Mouse (Mus musculus): Measurements from ENCODE around the gene Por. TPM values are rescaled to one million over a fixed set of nuclear protein-coding genes. Genes with fewer than 3 reads are reported as not detected.

Por gene
- total RNA-seq, 4 experiments from 2014 or later: 93.4 to 111 (median 107) TPM

DNA sequence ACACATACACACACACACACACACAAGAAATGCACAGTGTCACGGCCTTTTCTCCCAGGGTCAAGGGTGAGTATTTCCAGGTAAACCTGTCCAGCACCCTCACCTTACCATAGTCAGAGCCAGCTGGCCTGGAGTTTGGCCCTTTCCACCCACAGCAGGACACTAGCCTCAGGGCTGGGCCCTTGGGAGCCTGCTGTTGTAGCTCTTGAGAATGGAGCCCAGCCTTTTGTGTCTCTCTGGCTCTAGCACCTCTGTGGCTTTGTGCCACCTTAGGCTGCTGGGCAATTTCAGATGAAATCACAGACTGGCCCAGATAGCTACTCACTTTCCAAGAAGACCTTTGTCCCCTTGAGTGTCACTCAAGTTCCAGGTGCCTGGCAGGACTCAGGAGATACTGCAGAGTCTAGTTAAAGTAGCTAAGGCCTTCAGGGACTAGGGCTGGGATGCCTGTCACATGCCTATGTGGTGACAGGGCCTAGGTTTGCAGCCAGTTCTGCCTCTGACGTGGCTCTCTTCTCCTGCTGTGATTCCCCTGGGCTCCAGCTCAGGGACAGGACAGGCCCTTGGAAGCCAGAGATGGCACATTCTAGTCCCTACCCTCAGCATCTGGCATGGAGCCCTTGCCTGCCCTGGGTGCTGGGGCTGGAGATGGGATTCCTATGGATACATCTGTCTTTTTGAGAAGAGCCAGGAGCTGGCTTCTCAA is 57.0 kb downstream of the Por start:
- DNase-seq (ENCODE audit: low spot score in 2 of 2): no peak

DNA sequence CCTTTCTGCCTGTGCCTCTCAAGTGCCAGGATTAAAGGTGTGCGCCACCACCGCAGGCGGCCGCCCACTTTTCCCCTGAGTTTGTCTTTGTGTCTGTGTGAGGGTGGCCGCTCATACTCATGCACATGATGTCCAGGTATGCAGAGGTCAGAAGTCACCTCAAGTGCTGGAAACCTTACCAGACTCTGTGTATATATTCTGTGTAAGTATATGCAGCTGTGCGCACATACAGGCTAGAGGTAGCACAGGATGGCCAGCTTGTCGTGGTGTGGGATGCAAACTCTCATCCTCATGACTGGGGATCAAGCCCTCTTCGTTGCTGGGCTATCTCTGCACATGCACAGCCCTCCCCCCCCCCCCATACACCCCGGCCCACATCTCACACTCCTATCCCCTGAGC is 58.0 kb downstream of the Por start:
- no peak for DNase-seq (ENCODE audit: low spot score in 2 of 2)

DNA sequence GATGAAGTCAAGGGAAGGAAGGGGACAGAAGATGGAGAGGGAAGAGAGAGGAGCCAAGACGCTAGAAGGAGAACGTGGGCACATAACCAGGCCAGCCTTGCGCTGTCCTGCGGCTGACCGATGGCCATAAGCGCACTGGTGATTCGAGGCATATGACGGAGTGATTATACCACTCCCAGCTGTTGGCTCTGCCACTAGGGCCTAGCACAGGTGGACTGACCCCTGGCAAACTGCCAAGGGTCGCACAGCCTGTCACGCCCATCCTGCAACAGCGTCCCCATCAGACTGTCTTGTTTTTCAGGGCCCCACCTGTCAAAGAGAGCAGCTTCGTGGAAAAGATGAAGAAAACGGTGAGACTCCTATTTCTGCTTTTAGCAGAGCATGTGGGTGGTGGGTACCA is 58.5 kb downstream of the Por start:
- no peak for DNase-seq (ENCODE audit: low spot score in 2 of 2)

DNA sequence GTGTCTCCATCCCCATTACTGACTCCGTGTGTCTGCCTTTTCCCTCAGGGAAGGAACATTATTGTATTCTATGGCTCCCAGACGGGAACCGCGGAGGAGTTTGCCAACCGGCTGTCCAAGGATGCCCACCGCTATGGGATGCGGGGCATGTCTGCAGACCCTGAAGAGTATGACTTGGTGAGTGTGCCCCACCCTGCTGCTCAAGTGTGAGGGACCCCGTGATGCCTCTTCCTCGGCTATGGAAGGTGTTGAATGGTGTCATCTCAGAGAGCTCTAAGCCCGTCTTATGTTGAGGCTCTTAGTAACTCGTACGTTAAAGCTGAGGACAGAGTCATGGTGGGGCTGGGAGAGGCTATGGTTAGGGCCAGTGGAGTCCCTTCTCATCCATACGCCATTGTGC is 59.5 kb downstream of the Por start:
- DNase-seq (ENCODE audit: low spot score in 2 of 2): no peak

DNA sequence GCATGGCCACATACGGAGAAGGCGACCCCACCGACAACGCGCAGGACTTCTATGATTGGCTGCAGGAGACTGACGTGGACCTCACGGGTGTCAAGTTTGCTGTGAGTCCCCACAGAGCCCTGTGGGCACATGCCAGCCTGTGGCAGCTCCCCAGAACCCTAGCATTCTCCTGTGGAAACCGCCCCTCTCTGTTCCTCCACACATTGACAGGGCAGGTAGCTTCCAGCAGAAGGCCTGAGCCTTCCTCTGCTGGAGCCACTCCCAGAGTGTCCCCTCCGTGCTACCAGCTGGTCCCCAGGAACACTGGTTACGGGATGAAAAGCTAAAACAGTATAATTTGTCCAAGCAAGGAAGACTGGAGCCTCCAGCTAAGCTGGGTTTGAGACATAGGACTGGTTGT is 60.4 kb downstream of the Por start:
- no peak for DNase-seq (ENCODE audit: low spot score in 2 of 2)

DNA sequence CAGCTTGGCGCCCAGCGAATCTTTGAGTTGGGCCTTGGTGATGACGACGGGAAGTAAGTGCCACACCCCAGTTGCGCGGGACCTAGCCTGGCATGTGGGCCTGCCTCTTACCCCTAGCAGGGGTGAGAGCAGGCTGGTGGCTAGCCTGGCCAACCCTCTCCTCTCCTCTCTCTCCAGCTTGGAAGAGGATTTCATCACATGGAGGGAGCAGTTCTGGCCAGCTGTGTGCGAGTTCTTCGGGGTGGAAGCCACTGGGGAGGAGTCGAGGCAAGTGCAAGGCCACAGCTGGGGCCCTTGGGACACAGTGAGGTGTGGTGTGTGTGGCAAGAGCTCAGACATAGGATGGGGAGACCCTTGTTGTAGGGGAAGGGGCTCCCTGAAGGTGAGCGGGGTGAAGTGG is 61.1 kb downstream of the Por start:
- no peak for DNase-seq (ENCODE audit: low spot score in 2 of 2)

DNA sequence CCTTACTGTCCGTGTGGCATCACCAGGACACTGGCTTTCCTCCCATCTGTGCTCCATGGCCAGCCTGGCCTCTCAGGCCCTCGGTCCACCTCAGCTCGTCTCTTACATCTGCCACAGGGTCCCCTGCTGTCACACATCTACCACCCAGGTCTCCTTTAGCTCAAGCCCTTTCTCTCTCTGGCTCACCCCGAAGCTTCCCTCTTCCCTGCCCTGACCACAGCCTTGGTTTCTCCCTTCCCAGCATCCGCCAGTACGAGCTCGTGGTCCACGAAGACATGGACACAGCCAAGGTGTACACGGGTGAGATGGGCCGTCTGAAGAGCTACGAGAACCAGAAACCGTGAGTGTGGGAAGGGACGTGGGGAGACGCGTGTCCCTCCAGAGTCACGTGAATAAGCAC is 61.5 kb downstream of the Por start:
- DNase-seq (ENCODE audit: low spot score in 2 of 2): no peak

DNA sequence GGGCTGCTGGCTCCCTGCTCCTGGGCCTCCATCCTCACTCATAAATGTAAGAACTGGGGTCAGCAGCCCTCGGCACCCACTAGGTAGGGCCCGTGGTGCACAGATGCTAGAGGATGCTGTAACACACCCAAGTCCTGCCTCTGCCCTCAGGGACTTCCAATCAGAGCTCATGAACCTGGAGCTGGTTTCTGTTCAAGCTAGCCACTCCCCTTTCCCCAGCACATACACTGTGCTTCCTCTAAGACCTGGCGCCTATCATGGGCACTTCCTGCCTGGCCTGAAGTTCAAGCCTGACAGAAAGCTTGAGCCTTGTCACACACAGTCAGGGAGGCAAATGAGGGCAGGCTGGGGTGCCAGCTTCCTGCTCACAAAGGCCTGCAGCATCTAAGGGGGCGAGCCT is 63.2 kb downstream of the Por start:
- no peak for DNase-seq (ENCODE audit: low spot score in 2 of 2)

DNA sequence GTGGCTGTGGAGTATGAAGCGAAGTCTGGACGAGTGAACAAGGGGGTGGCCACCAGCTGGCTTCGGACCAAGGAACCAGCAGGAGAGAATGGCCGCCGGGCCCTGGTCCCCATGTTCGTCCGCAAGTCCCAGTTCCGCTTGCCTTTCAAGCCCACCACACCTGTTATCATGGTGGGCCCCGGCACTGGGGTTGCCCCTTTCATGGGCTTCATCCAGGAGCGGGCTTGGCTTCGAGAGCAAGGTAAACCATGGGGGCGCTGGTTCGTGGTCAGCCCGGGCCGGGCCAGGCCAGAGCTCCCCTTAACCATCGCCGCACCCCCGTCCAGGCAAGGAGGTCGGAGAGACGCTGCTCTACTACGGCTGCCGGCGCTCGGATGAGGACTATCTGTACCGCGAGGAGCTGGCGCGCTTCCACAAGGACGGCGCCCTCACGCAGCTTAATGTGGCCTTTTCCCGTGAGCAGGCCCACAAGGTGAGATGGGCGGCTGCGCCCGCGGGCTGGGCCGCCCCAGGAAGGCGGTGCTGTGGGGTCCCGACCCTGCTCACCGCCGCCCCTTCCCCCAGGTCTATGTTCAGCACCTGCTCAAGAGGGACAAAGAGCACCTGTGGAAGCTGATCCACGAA is 64.3 kb downstream of the Por start:
- DNase-seq (ENCODE audit: low spot score in 2 of 2): no peak

DNA sequence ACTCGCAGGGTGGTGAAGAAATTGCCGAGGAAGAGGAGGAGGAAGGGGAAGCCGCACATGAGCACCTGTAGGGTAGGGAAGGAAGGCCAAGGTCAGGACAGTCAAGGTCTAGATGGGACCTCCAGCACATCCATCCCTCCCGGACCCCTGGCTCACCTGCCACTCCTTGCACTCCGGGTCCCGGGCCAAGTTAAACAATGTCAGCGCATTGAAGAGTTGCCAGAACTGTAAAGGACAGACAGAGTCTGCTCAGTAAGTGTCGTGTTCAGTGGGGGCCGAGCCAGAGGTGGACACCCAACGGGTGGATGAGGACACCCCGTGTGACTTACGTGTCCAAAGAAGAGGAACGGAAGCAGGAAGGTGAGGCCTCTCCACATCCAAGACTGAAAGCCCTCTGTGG is 65.9 kb downstream of the Por start:
- DNase-seq (ENCODE audit: low spot score in 2 of 2): no peak

DNA sequence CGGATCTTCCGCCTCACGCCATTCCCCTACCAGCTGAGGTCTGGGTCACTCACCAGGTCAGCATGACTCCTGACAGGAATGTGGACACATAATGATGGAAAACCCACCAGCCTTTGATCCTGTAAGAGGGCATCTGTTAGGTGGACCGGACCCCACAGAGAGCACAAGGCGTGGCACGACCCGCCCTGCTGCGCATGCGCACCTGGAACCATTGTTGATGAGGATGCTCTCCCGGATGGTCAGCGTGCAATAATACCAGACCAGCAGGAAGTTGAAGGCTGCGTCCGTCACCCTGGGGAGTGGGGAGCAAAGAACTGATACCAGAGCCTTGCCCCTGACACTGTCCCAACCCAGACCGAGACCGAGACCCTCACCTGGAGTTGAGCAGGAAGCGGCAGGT is 66.7 kb downstream of the Por start:
- DNase-seq (ENCODE audit: low spot score in 2 of 2): no peak

DNA sequence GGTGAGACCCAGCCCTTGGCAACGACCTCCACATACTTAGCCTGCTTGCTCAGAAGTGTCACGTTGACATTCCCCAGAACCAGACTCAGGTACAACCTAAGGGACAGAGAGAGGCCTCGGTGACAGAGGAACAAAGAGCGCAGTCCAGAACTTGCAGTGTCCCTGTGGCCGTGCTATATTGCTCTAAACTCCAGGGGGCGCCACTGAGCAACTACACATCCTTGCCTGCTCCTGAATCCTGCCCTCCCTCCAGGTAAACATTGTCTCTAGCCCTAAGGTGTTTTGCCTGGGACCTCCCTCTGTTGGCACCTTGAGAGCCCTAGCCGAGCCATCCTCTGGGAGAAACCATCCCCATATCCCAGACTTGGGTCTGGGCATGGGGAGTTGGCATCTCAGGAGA is 67.3 kb downstream of the Por start:
- DNase-seq (ENCODE audit: low spot score in 2 of 2): no peak

DNA sequence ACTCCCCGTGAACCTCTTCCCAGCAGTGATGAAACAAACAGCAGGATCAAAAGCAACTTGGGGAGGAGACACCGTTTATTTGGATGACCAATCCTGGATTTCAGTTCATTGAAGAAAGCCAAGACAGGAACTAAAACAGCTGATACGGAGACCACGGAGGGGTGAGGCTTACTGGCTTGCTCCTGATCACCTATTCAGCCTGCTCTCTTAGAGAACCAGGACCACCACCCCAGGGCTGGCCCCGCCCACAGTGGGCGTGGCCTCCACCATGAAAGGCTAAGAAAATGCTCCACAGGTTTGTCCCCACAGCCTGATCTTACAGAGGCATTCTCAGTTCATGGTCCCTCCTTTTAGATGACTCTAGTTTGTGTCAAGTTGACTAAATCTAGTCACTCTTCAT is 68.4 kb downstream of the Por start:
- no peak for DNase-seq (ENCODE audit: low spot score in 2 of 2)

DNA sequence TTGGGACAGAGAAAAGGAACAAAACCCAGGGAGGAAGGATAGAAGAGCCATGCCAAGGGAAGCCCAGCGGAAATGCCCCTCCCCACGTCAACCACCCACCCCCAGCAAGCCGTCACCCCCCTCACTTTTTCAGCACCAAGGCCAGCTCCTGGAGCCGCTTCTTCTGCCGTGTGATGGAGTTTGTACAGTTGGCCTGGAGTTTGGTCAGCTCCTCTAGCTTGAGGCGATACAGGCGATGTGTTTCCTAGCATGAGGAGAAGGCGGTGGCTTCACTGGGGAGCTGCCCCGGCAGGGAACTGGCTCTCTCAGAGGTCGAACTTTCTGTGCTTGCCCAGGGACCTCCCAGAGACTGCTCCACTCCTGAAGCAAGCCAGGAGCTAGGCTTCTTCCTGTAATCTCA is 72.3 kb downstream of the Por start:
- no peak for DNase-seq (ENCODE audit: low spot score in 2 of 2)

DNA sequence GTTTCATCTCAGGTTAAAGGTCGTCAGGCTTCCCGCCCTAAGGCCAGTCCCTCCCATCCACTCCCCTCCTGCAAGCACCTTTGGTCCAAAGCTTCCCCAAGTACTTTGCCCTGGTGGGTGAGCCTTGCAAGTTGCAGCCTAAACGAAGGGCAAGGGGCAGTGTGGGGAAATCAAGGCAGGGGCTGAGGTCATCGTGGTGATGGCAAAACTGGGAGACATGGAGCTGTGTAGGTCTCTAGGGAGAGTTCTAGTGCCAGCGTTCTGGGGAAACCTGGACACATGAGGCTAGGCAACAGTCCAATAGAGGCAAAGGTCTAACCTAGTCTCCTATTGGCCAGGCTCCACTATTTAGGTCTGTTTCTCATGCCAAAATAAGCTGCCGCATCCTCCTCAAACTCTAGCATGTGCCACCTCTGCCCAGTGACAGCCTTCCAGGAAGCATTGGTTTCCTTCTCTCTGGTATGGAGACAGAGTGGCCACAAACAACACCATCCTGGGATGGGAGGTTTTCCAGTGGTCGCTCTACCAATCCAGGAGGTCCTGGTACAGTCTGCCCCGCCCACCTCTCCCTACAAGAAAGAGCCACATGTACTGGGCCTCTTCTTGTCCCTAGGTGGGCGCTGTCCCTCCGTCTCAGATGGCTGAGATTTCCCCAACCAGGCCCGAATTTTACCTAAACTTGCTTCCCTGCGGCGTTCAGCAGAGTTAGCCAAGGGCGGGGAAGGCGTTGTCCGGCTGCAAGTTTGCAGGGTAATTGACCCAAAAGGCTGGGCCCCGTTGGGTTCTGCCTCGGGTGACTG is 73.3 kb downstream of the Por start:
- no peak for DNase-seq (ENCODE audit: low spot score in 2 of 2)

DNA sequence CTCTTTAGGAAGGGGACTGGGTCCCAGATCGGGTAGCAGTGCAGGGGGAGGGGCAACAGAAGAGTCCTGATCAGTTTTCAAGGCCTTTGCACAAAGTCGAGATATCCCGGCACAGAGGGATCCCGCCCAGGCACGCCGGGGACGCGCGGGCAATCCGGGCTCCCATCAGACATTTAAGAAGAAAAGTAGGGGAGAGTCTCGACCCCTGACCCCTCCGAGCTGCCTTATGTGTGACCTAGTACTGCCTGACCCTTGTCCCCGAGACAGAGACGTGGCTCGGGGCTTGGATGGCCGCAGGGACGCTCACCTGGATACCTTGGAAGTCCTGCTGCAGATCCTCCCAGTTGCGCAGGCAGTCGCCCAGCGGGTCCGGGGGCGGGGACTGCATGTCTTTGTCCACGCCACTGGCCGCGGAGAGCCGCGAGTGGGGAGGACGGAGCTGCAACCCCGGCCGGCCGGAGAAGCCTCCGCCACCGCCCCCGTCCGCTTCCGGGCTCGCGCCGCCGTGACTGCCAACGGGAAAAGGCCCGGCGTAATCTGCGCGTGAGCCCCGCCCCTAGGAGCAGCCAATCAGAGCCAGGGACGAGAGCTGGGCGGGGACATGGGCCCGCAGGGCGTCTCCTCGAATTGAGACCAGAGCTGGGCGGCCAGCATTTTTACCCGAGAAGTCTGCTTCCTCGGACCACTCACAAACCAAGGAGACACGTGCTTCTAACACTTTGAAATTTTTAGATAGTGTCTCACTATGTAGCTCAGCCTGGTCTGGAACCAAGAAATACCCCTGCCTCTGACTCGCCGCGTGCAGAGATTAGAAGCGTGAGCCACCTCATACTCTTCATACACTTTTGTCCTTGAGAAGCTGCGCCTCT is 74.1 kb downstream of the Por start, which contains the start of gene Tmem120a:
Gene Tmem120a (minus strand): TSS at position 708 of the 869 bp plus-strand sequence.
- DNase-seq (ENCODE audit: low spot score in 2 of 2): peak; percentile 89 to 91

DNA sequence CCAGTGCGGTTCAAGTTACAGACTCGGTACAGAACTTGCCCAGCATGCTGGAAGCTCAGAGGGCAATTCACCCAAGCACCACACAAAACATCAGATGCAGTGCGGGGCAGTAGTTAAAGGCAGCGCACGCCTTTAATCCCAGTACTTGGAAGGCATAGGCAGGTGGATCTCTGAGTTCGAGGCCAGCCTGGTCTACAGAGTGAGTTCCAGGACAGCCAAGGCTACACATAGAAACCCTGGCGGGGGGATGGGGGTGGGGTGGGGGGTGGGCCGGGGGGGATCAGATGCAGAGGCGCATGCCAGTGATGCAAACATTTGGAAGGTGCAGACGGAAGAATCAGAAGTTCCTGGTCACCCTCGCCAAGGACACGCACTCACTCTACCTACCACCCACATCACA is 74.9 kb downstream of the Por start:
- DNase-seq (ENCODE audit: low spot score in 2 of 2): no peak

DNA sequence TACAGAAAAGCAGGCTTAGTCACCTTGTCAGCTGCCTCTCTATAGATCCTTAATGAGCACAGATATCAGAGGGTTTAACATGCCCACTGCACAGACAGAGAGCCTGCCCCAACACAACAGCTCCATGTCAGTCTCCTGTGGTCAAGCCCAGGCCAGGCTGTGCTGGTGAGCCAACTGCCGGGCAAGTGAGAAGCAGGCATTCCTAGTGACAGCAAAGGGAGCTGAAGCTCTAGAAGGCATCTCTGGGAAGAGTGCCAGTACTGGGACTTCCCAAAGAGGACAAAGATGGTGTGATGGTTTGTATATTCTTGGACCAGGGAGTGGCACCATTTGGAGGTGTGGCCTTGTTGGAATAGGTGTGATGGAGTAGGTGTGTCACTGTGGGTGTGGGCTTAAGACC is 81.2 kb downstream of the Por start:
- DNase-seq (ENCODE audit: low spot score in 2 of 2): no peak

DNA sequence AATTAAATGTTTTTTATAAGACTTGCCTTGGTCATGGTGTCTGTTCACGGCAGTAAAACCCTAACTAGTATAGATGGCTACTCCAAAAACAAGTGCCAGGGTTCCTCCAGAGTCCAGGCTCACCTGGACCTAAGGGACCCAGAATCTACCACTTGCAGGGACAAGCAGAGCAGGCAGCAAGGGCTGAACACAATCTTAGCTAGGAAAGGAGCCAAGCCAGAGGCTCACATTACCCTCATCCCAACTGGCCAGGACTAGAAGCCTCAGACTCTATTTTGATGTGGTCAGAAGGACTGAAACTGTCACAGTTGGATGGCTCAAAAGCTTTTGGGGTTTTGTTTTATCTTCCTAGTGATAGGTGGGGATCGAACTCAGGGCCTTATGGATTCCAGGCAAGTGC is 81.8 kb downstream of the Por start:
- no peak for DNase-seq (ENCODE audit: low spot score in 2 of 2)

DNA sequence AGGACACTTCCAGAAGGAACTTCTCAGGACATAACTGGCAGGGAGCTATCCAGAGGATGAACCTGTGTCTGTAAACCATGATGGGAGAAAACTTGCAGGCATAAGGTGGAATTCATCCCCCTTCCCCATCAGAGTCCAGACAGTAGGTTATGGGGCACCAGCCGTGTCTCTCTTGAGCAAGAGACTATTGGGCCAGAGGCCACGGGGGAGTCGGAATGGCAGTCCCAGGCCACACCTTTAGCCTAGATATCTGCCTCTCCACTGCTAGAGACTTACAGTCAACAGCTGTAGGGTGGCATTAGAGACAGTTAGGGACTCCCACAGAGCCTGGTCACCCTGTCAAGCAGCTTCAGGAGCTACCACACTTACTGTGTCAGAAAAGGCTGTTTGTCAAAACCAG is 92.0 kb downstream of the Por start:
- DNase-seq (ENCODE audit: low spot score in 2 of 2): no peak

DNA sequence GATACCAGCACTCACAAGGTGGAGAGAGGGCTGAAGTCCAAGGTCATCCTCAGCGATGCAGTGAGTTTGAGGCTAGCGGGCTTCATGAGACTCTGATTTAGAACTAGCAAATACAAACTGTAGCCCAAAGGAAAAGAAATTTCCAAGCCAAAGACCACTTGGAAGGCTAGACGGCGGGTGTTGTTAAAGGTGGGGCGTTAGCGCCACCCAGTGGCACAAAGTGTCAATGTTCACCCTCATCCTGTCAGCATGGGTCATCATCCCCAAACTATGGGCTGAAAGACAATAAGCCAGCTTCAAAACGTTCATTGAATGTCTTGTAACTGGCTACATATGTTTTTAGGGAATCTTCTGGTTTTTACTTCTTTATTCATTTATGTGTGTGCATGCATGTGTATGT is 93.7 kb downstream of the Por start:
- peak; percentile 46 to 80 for DNase-seq (ENCODE audit: low spot score in 2 of 2)

DNA sequence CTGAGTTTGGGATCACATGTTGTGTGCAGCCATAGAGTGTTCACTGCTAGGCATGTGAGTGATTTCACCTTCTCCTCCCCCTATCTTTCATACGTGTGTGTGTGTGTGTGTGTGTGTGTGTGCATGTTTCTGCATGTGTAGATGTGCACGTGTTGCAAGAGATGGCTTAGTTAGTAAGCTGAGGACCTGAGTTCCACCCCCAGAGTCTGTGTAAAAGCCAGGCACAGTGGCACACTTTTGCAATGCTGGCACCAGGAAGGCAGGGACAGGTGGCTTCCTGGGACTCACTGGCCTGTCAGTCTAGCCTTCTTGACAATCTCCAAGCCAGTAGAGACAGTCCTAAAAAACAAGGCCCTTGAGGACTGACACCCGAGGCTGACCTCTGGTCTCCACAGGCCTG is 95.1 kb downstream of the Por start:
- DNase-seq (ENCODE audit: low spot score in 2 of 2): no peak

Measured in layer of hippocampus, adult 8-10 months (tissue).